Mouse (Mus musculus): ENCODE results near the gene Slc34a3. TPM values are rescaled to one million over a fixed set of nuclear protein-coding genes. Genes with fewer than 3 reads are reported as not detected.
"Not testable (repeated sequence)": the region's sequence is repeated elsewhere in the genome, so short reads cannot be mapped to it uniquely, and the experiment has no call there.

Slc34a3 gene
- polyA plus RNA-seq (2017; shearing (Covaris generic)): not detected

DNA sequence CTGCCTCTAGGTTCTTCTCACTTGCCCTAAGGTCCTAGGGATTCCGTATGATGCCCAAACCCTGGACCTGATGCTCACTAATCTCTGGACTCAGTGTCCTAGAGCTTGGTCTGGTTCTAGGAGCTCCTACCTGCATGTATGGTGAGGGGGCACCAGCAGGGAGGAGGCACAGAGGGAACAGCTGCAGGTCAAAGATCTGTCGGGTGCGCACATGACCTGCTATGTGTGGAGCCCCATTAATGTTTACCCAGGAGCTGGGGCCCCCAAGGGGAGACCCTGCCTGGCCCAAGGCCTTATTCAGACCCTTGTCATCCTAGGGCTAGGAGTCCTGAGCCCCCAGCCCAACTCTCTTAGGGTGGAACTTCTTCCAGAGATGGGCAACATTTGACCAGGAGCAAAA is at the start of gene Slc34a3:
TSS of gene Slc34a3 (minus strand) at position 315 of the 400 bp plus-strand sequence.
- no peak for ATAC-seq

- peak; percentile 87 for ATAC-seq
Observed at GRCm38 (mm10) chr2:25278928-25279882, 45.0 kb upstream of the Slc34a3 start.

DNA sequence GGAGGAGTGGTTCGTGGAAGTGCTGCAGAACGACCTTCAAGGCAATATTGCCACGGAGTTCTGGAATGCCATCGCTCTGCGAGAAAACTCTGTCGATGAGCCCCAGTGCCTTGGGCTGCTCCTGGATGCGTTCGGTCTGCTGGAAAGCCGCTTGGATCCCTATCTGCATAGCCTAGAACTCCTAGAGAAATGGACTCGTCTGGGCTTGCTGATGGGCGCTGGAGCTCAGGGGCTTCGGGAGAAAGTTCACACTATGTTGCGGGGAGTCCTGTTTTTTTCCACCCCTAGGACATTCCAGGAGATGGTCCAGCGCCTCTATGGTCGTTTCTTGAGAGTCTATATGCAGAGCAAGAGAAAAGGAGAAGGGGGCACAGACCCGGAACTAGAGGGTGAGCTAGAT is 38.8 kb upstream of the Slc34a3 start:
- ATAC-seq: no peak

- ATAC-seq: peak; percentile 11
Observed at GRCm38 (mm10) chr2:25272515-25272914, 38.4 kb upstream of the Slc34a3 start.

DNA sequence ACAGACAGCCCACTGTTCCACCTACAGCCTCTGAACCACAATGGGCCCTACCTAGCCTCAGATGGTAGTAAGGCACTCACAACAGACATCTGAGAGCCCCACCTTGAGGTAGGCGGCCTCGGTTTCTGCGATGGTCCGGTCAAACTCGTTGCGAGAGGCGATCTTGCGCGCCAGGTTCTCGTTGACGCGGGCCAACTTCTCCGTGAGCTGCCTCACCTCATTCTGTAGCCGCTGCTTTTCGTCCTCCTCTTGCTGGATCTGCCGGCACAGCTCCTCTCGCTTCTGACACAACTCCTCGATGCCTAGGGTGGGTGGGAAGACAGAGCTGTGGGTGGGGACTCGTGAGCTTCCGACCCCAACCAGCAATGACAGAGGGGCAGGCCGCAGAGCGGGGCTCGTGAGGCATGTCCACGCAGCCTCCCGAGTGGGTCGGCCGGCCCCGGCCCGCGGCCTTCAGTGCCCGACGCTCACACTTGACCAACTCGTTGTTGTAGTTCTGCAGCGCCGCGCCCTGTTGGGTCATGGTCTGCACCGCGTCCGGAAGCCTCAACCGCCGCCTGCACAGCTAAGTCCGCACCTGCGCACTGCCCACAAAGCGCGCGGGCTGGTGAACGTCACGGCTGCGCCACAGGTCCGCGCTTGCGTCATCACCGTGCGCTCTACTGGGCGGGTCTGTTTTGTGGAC is 37.8 kb upstream of the Slc34a3 start, which contains the start of the genes Ssna1 and Anapc2:
TSS of gene Ssna1 (minus strand) at position 612 of the 685 bp plus-strand sequence.
TSS of gene Anapc2 (plus strand) at position 652 of the 685 bp plus-strand sequence.
- peak; percentile 91 for ATAC-seq

GRCm38 (mm10) chr2:25267746-25268309 is 33.7 kb upstream of the Slc34a3 start:
- no peak for ATAC-seq

DNA sequence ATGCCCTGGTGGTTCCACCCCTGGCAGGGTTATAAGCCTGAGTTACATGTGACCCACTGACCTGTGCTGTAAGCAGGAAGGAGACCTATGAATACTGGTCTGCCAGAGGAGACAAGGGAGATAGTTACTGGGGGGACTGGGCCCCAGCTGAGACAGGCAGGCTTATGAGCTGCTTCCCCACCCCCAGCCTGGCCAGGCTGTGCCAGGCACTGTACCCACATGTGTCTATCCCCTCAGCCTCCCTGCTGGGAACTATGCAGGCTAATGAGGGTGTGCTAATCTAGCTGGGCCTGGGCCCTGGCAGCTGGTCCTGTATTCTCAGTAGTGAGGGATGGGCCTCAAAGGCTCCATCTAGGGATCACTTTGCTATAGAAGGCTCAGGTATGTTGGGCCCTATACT is 33.1 kb upstream of the Slc34a3 start:
- ATAC-seq: no peak

DNA sequence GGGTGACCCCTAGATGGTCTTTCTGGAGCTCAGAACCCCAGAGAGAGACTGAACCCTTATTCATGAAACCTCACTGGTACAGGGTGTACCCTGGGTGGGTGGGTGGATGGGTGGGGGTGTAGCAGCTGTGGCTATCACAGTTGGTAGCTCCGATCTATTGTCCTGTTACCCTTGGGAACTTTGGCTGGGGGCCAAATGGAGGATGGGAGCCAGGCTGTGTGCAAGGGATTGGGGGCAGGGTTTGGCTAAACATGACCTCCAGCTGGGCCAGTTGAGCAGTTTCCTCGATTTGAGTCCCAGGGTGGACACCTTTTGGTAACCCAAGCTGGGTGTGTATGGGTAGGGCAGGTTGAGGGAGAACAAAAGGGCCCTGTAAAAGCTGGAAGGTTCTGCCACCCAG is 32.6 kb upstream of the Slc34a3 start:
- no peak for ATAC-seq

DNA sequence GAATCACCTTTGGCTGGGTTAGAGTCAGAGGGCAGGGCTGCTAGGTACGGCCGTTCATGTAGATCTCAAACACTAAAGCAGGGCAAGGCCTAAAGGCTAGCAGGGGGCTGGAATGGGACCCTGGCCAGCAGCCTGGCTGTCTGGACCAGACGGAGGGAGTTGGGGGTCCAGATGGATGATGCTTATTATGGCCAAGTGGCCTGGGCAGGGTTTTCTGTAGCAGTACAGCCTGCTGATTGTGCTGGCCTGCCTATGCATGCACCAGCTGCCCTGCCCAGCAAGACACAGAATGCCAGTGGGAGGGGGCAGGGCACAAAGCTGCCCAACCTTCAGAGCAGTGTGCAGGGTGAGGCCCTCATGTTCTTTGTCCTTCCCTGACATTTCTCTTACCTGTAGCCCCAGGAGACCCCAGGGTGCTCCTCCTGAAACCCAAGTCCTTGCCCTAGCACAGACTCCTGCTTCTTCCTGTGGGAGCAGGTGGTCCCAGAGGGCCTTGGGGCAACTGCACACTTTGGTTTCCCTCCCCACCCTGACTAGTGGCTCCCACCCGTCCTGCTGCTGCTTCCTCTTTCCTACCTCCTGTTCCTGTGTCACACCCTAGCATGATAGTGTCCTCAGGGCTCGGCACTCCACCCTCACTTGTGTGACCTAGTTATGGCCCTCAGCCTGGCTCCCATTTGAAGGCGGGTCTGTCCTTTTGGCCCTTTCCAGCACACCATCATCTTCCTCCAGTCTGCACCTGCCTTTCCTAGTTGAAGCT is 31.9 kb upstream of the Slc34a3 start:
- no peak for ATAC-seq

GRCm38 (mm10) chr2:25264851-25265250 is 30.7 kb upstream of the Slc34a3 start:
- no peak for ATAC-seq

- no peak for ATAC-seq
Observed at GRCm38 (mm10) chr2:25264286-25264660, 30.1 kb upstream of the Slc34a3 start.

DNA sequence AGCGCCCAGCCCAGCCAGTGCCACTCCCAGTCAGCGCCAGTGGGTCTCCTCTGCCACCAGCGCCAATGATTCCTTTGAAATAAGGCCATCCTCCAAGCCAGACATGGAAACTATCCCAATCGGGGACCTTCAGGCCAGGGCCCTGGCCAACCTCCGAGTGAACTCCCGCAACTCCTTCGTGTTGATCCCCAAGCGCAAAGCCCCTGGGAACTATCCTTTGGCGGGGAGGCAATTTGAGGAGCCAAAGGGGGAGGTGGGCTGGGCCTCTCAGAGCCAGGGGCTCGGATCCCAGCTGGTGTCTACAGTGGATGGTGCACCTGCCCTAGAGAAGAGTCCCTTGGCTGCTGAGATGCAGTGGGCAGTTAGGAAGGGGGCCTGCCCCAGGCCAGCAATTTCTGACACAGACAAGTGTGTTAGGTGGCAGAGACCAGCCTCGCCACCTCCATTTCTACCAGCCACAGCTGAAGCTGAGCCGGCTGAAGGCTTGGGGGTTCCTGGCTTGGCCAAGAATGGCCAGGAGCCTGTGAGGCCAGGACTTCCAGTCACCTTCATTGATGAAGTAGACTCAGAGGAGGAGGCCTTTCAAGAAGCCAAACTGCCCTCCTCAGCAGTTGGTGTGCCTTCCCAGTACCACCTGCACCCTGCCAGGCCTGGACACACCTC is 29.6 kb upstream of the Slc34a3 start:
- no peak for ATAC-seq

DNA sequence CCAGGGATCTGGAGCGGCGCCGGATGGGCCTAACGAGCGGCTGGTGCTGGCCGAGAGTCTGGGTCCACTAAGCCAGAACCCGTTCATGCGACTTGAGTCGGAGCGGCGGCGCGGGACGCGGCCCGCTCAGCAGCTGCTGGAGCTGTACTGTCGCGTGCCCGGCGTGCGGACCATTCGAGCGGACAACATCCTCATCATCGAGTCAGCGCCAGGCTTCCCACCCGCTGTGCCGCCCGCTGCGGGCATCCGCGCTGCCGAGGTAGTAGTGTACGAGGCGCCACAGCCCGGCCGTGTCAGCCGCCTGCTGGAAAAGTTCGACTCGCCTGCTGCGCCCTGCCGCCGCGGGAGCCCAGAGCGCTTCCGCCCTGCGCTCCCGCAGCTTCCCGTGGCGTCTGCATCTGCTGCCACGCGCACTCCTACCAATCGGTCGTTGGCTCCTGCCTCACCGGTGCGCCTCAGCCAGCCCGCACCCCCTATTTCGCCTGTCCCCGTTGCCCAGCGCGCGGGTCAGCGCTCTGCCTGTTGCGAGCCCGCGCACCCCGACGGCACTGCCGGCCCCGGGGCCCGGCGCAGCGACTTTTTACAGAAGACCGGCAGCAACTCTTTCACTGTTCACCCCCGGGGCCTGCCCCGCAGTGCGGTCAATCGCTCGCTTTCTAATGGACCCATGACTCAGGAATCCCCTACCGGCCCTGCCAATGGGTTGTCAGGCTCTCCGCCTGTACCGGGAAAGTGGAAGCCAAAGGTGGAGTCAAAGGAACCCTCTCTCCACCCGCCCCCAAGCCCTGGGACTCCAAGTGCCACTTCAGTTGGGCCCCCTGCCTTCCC is 28.8 kb upstream of the Slc34a3 start:
- peak; percentile 46 for ATAC-seq

DNA sequence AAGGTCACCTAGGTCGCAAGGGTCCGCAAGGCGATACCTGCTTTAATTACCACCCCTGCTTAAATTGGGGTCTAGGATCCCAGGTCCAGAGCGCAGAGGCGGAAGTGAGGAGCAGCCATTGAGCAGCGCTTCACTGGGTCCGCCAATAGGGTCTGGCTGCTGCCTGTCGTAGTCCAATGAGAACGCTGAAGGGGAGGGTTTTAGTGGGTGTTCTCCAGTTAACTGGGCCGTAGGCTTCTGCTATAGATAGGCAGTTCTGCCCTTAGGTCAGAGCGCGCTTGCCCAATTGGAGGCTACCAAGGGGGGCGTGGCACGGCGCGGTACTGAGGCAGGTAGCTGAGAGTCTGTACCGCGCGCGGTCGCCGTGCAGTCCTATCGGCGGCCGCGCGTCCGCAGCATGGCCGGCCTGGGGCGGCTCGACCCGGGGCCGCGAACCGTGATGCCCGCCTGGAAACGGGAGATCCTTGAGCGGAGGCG is 28.2 kb upstream of the Slc34a3 start, which contains the start of gene Tprn:
TSS of gene Tprn (plus strand) at position 328 of the 477 bp plus-strand sequence.
- ATAC-seq: peak; percentile 98

DNA sequence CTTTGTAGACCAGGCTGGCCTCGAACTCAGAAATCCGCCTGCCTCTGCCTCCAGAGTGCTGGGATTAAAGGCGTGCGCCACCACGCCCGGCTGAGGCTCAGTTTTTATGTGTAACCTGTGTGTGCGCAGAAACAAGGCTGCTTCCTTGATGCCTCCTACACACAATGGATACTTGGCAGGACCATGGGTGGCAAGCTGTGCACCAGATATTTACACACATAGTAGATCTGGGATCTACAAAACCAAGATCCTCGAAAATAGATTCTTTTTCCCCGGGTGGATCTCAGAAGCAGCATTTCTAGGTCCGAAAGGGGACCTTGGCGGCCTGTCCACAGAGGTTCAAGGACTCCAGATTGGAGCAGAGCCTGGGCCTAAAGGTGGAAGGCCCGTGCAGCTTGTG is 27.7 kb upstream of the Slc34a3 start:
- peak; percentile 28 for ATAC-seq

DNA sequence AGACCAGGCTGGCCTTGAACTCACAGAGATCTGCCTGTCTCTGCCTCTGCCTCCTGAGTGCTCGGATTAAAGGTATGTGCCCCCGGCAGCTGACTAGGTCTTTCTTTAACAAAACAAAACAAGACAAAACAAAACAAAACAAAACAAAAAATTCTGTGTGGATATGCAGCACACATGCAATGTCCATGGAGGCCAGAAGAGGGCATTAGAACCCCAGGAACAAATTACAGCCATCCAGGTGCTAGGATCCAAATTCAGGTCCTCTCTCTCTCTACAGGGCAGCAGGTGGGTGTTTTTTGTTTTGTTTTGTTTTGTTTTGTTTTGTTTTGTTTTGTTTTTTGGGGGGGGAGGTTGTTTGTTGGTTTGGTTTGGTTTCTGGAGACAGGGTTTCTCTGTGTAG is 24.7 kb upstream of the Slc34a3 start:
- ATAC-seq: no peak

GRCm38 (mm10) chr2:25257250-25257649 is 23.1 kb upstream of the Slc34a3 start:
- not testable (repeated sequence) for ATAC-seq

- ATAC-seq: not testable (repeated sequence)
Observed at GRCm38 (mm10) chr2:25256443-25257109, 22.4 kb upstream of the Slc34a3 start.

GRCm38 (mm10) chr2:25255284-25255779 is 21.2 kb upstream of the Slc34a3 start, which contains the start of gene Tmem203:
Gene Tmem203, plus strand, starts transcription at chr2:25255439.
- peak; percentile 89 for ATAC-seq

DNA sequence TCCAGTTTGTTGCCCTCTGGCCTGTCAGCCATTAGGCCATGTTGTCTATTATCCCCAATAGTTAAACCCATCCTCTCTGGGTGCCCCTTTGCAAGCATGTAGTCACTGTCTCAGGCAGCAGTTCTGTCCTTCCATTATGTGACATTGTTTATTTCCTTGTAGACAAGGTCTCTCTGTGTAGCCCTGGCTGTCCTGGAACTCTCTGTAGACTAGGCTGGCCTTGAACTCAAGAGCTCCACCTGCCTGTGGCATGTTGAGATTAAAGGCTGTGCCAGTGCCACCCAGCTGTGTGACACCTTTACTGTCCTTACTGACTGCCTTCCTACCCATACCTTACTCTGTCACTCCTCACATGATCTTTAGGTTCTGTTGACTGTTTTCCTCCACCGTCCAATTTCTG is 18.2 kb upstream of the Slc34a3 start:
- ATAC-seq: no peak
